Mouse (Mus musculus) stomach, embryonic 14.5 days (tissue): Measurements from ENCODE around the gene Akap13. TPM values are rescaled to one million over a fixed set of nuclear protein-coding genes. Genes with fewer than 3 reads are reported as not detected.
A peak's percentile ranks its signal among the peaks of the same experiment; 100 is the strongest.
"Not testable (repeated sequence)": the region's sequence is repeated elsewhere in the genome, so short reads cannot be mapped to it uniquely, and the experiment has no call there.

Experiments
- ATAC-seq: fragments of 200-750 bp; cut with Nextera tagmentation; 2 replicates; pipeline ENCODE4 v1.8.0; 2017; ENCODE audit warnings: low read depth, moderate TSS enrichment; ENCODE audit not compliant: insufficient number of reproducible peaks, insufficient read depth, low FRiP score
- H3K27ac ChIP-seq: fragments of 300-500 bp; sonication (generic); 2 replicates; pipeline ENCODE4 v1.5.1; 2014; ENCODE audit warnings: mild to moderate bottlenecking, low read length, moderate library complexity, mixed read lengths
- H3K27me3 ChIP-seq: fragments of 300-500 bp; sonication (generic); 2 replicates; pipeline ENCODE4 v1.6.1; 2014; ENCODE audit warnings: low read length, control low read depth, mixed read lengths; ENCODE audit not compliant: control insufficient read depth, insufficient read depth
- H3K36me3 ChIP-seq: fragments of 300-500 bp; sonication (generic); 2 replicates; pipeline ENCODE4 v1.6.1; 2014; ENCODE audit warnings: mild to moderate bottlenecking, control low read depth, low read length, moderate library complexity, mixed read lengths; ENCODE audit not compliant: control insufficient read depth, insufficient read depth
- H3K4me1 ChIP-seq: fragments of 300-500 bp; sonication (generic); 2 replicates; pipeline ENCODE4 v1.6.1; 2014; ENCODE audit warnings: low read length, control low read depth, mixed read lengths; ENCODE audit not compliant: control insufficient read depth, insufficient read depth
- H3K4me2 ChIP-seq: fragments of 300-500 bp; sonication (generic); replicated peaks from 2 replicates; pipeline ENCODE4 v1.6.1; 2014; ENCODE audit warnings: low read depth, low read length, control low read depth
- H3K4me3 ChIP-seq: fragments of 300-500 bp; sonication (generic); 2 replicates; pipeline ENCODE4 v1.5.1; 2014; ENCODE audit warnings: low read depth, low read length, control low read depth
- H3K9ac ChIP-seq: fragments of 300-500 bp; sonication (generic); replicated peaks from 2 replicates; pipeline ENCODE4 v1.6.1; 2014; ENCODE audit warnings: low read depth, mild to moderate bottlenecking, control low read depth, low read length, moderate library complexity, mixed read lengths
- H3K9me3 ChIP-seq: fragments of 300-500 bp; sonication (generic); 2 replicates; pipeline ENCODE4 v1.6.1; 2016; ENCODE audit warnings: low read depth, low read length, control low read depth; ENCODE audit not compliant: control insufficient read depth
- WGBS: fragments of 180-500 bp; shearing (Covaris S2); extraction: QIAGEN DNeasy Blood & Tissue Kit; methylation state at CpG from one replicate; pipeline ENCODE4 v1.1.7; 2014; 5-methylcytosine and 5-hydroxymethylcytosine counted together
- polyA plus RNA-seq: library from polyadenylated mRNA; unstranded; fragments of >200 nt; fragmentation: Nextera tagmentation; extraction: Ambion mirVana; gene quantifications from 2 replicates; pipeline ENCODE4 v1.2.1, GENCODE M21; 2014

Gene Akap13
- polyA plus RNA-seq, 1 experiment from 2014 or later = 74.0 TPM

DNA sequence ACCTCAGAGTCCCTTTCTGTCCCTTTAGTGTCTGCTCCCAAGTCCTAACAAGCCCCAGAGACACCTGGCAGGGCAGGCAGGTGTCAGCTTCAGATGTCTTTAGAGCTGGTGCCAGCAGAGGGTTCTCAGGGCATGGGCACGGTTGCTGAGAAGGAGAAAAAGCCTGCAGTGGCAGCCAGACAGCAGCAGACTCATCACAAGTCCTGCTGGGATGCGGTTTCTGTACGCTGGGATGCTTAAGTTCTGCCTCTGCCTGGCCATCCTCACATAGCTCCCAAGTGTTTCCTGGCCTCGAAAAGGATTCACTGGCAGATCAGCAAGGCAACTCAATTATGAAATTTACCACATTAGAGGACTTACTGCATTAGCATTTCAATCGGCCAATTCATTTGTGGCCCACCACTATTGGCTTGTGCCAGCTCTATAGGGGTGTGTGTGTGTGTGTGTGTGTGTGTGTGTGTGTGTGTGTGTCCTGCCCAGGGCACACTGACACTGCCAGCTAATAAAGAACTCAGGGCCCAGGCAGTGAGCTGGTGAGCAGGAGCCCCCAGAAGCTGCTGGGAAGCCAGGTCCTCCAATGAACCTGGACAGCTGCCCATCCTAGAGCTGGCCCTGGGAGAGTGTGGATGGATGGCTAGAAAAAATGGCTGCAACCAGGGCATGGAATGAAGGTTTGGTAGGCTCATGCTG lies 311.9 kb downstream of the Akap13 start:
- H3K27me3 ChIP-seq, H3K4me3 ChIP-seq, H3K9me3 ChIP-seq, ATAC-seq, H3K4me2 ChIP-seq, H3K9ac ChIP-seq, H3K27ac ChIP-seq, H3K36me3 ChIP-seq, H3K4me1 ChIP-seq: not testable (repeated sequence)
- 90% methylated on average over 1 of the region's 5 CpGs for WGBS

DNA sequence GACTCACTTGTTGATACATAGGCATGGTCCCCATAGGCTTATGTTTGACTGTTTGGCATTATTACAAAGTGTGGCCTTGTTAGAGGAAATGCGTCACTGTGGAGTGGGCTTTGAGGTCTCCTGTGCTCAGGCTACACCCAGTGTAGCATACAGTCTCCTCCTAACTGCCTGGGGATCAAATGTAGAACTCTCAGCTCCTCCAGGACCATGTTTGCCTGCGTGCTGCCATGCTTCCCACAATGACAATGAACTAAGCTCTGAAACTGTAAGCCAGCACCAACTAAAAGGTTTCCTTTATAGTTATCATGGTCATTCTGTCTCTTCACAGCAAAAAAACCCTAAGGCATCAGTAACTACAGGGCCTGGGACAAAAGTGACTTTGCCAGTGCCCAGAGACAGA lies 312.8 kb downstream of the Akap13 start:
- Histone ChIP-seq H3K4me2 (no peak overlapping the region), H3K36me3 (peaks cover 8% of the 10 kb centered on the region; the same call in 1 of the 2 replicates), H3K27ac (no peak overlapping the region), H3K9me3 (no peaks in the 10 kb centered on the region), H3K4me3 (no peak overlapping the region), H3K9ac (no peak overlapping the region), H3K4me1 (no peaks in the 10 kb centered on the region), H3K27me3 (no peaks in the 10 kb centered on the region)
- WGBS = 90% methylated on average over 2 of the region's 2 CpGs
- no peak for ATAC-seq

GRCm38 (mm10) chr7:75769909-75770308 lies 314.6 kb downstream of the Akap13 start:
- ATAC-seq = no peak
- Histone ChIP-seq H3K9me3 (no peaks in the 10 kb centered on the region), H3K4me2 (no peak overlapping the region), H3K36me3 (peaks cover 8% of the 10 kb centered on the region), H3K4me1 (no peaks in the 10 kb centered on the region), H3K4me3 (no peak overlapping the region), H3K27ac (no peak overlapping the region), H3K27me3 (no peaks in the 10 kb centered on the region), H3K9ac (no peak overlapping the region)
- 89% methylated on average over 9 of the region's 9 CpGs for WGBS

- 91% methylated on average over 18 of the region's 18 CpGs for WGBS
- not testable (repeated sequence) for H3K4me2 ChIP-seq, H3K27me3 ChIP-seq, H3K4me1 ChIP-seq, H3K9ac ChIP-seq, H3K9me3 ChIP-seq, ATAC-seq, H3K4me3 ChIP-seq, H3K27ac ChIP-seq
- H3K36me3 ChIP-seq = peaks cover 27% of the 10 kb centered on the region
These were observed 319.1 kb downstream of the Akap13 start for GRCm38 (mm10) chr7:75774095-75775078.

DNA sequence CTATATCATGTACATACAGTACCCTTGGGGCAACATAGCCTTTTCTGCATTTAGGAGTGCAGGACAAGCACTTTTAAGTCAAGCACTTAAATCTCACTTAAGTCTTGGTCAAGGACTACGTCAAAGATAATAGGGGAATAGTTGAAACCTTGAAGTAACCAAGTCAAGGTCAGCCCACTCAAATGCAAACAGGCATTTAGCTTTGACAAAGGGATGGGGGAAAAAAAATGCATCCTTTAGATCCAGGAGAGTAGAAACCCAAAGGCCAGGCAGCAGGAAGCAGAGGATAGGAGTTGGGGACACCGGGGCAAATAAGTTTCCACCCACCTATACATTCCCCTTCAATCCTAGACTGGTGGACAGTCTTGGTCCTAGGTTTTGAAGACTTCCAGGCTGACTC lies 322.7 kb downstream of the Akap13 start:
- peaks cover 20% of the 10 kb centered on the region; the same call in 1 of the 2 replicates for H3K36me3 ChIP-seq
- H3K9ac ChIP-seq = no peak overlapping the region
- H3K9me3 ChIP-seq = no peaks in the 10 kb centered on the region
- no peaks in the 10 kb centered on the region for H3K27me3 ChIP-seq
- H3K4me2 ChIP-seq = no peak overlapping the region
- ATAC-seq = no peak
- no peak overlapping the region for H3K4me3 ChIP-seq
- H3K4me1 ChIP-seq = 0 out of 2 replicates have a peak, but pooled peaks cover 3% of the 10 kb centered on the region
- 89% methylated on average over 2 of the region's 2 CpGs for WGBS
- no peak overlapping the region for H3K27ac ChIP-seq

DNA sequence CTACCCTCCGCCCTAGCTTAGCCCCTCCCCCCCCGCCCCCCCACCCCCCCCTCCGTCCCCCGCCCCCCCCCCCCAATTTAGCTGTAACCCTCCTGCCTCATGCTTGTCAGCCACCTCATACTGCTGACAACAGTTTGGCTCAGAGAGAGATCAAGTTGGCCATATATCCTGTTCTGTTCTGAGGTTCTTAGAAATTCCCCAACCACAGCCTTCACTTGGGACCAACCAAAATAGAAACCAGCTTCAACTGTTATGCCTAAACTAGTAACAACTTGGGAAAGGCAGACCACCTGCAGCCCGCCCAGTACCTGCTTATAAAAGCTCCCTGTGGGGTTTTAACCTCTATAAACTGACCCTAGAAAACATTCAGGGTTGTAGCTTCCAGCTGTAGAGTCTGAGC lies 325.5 kb downstream of the Akap13 start:
- H3K4me1 ChIP-seq = 0 out of 2 replicates have a peak, but pooled peaks cover 3% of the 10 kb centered on the region
- no peaks in the 10 kb centered on the region for H3K9me3 ChIP-seq
- ATAC-seq = no peak
- no peaks in the 10 kb centered on the region for H3K27me3 ChIP-seq
- peak overlapping the region; percentile 36; the same call in 1 of the 2 replicates for H3K9ac ChIP-seq
- H3K36me3 ChIP-seq = 0 out of 2 replicates have a peak, but pooled peaks cover 18% of the 10 kb centered on the region
- 26% methylated on average over 3 of the region's 5 CpGs for WGBS
- H3K4me2 ChIP-seq = peak overlapping the region; percentile 44
- H3K27ac ChIP-seq = no peak overlapping the region
- peak overlapping the region; percentile 47 for H3K4me3 ChIP-seq

DNA sequence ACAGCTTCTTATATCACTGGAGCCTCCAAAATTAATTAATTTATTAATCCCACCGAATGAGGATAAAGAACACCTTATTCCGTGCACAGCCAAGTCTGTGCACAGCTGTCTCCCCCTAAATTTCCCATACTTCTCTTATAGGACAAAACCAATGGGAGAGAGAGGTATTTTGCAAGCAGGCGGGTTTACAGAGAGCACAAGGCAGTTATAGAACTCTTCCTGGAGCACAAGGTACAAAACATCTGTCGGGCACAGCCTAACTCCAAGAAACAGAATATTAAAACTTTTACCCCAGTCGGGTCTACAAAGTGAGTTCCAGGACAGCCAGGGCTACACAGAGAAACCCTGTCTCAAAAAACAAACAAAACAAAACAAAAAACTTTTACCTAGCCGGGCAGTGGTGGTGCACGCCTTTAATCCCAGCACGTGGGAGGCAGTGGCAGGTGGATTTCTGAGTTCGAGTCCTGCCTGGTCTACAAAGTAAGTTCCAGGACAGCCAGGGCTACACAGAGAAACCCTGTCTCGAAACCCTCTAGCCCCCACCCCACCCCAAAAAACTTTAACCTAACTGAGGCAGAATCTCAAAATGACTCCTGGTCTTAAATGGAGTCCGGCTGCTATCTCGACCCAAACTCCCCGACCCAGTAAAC lies 326.1 kb downstream of the Akap13 start:
- 0 out of 2 replicates have a peak, but pooled peaks cover 3% of the 10 kb centered on the region for H3K4me1 ChIP-seq
- ATAC-seq = peak; percentile 14; the same call in 1 of the 2 replicates
- H3K9me3 ChIP-seq = no peaks in the 10 kb centered on the region
- H3K4me3 ChIP-seq = peak overlapping the region; percentile 47
- 0 out of 2 replicates have a peak, but pooled peaks cover 15% of the 10 kb centered on the region for H3K36me3 ChIP-seq
- WGBS = 3% methylated on average over 13 of the region's 13 CpGs
- H3K27me3 ChIP-seq = no peaks in the 10 kb centered on the region
- H3K4me2 ChIP-seq = peak overlapping the region; percentile 44
- H3K27ac ChIP-seq = no peak overlapping the region
- peak overlapping the region; percentile 36; the same call in 1 of the 2 replicates for H3K9ac ChIP-seq
